Mouse (Mus musculus) liver, postnatal 0 days (tissue): ENCODE measurements around the gene Abcd4.

Source experiments
- CTCF ChIP-seq: sonication (generic); IDR thresholded peaks from 2 replicates; pipeline ENCODE4 v1.5.1; 2016; ENCODE audit warnings: antibody characterized with exemption, low read depth
- EP300 ChIP-seq: IDR thresholded peaks from 2 replicates; pipeline ENCODE4 v1.6.1; 2016; ENCODE audit warnings: antibody characterized with exemption, low read depth, mild to moderate bottlenecking

DNA sequence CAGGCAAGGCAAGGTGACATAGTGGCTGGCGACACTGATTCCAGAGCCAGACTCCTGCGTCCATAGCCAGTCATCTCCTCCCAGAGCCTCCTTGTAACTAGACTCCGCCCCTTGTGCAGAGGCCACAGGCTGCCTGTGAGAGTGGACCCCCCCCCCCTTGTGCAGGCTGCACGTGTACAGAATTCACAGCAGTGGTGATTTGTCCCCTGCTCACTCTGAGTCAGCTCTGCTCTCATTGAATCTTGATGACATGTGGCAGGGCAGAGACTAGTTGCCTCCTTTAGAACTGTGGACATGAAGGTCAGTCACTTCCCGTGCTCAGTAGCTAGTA, 38.8 kb downstream of the Abcd4 start:
- TF ChIP-seq CTCF = no peak
- TF ChIP-seq EP300 = no peak
